Mouse (Mus musculus): Measurements from ENCODE around the gene Paqr3. TPM values are rescaled to one million over a fixed set of nuclear protein-coding genes. Genes with fewer than 3 reads are reported as not detected.

The Paqr3 gene
- polyA plus RNA-seq, 1 experiment from 2014 or later = 10.8 TPM

DNA sequence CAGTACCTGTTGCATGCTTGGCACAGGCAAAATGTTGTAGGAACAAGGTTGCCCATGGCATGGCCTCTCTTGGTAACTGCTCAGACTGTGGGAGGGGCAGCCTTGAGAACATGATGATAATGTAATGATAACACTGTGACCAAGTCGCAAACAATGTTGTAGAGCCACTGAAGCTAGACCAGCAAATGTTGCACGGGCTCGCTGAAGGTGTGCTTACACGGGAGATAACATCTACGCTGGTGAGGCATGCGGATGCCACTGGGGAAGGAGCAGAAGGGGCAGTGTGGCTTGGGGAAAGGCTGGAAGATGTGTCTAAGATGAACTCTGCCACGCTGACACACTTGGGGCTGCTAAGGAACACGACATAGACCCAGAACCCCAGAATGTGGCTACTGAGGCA is 11.4 kb downstream of the Paqr3 start:
- Histone ChIP-seq H3K27me3 (ENCODE audit: low read depth, poor library complexity, severe bottlenecking) (no peaks in the 10 kb centered on the region), H3K9me3 (replicated peaks) (no peaks in the 10 kb centered on the region), H3K4me3 (no peak overlapping the region), H3K27ac (no peak overlapping the region), H3K4me1 (no peaks in the 10 kb centered on the region; the same call in 1 of the 2 replicates), H3K36me3 (peaks cover 29% of the 10 kb centered on the region)
- WGBS = 92% methylated on average over 8 of the region's 8 CpGs
- no peak for DNase-seq (ENCODE audit: low spot score)

DNA sequence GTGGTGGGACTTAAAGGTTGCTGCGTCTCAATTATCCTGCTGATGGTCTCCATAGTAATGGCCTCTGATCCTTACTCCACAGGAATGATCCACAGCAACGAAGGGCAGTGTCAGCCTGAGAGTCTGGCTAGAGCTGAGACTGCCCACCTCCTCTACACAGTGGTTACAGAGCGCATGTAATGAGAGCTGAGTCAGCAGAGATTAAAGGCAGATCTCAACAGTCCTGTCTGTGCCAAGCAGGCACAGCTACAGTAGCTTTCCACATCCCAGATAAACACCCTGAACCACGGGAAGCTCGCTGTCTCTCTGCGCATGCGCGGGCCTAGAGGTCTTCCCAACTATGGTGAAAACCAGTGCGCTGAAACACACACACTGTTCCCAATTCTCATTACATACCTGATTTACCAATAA is 13.8 kb downstream of the Paqr3 start:
- no peak for DNase-seq (ENCODE audit: low spot score)
- Histone ChIP-seq H3K36me3 (peaks cover 26% of the 10 kb centered on the region), H3K27ac (no peak overlapping the region), H3K4me3 (no peak overlapping the region), H3K27me3 (ENCODE audit: low read depth, poor library complexity, severe bottlenecking) (no peaks in the 10 kb centered on the region), H3K9me3 (replicated peaks) (no peaks in the 10 kb centered on the region), H3K4me1 (no peaks in the 10 kb centered on the region)
- 69% methylated on average over 9 of the region's 9 CpGs for WGBS

DNA sequence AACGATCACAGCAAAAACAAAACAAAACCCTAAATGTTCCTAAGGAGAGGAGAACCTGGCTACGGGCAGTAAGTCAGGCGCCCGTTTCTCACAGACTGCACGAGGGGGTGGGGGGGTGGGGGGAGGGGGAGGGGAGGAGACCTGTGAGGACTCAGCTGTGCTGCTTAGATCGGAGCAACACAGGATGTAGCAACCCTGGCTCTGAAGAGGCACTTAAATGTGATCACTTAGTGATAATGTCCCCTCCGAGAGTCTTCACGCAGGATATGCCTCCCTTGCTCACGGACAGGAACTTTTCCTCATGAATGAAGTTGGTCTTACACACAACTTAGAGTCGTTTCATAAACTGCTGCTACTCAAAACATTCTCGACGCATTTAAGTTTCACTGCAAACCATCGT is 16.1 kb downstream of the Paqr3 start:
- Histone ChIP-seq H3K27ac (no peak overlapping the region), H3K4me1 (no peaks in the 10 kb centered on the region), H3K27me3 (ENCODE audit: low read depth, poor library complexity, severe bottlenecking) (no peaks in the 10 kb centered on the region), H3K4me3 (no peak overlapping the region), H3K9me3 (replicated peaks) (no peaks in the 10 kb centered on the region), H3K36me3 (peaks cover 18% of the 10 kb centered on the region)
- 60% methylated on average over 13 of the region's 13 CpGs for WGBS
- peak; percentile 25 for DNase-seq (ENCODE audit: low spot score)

DNA sequence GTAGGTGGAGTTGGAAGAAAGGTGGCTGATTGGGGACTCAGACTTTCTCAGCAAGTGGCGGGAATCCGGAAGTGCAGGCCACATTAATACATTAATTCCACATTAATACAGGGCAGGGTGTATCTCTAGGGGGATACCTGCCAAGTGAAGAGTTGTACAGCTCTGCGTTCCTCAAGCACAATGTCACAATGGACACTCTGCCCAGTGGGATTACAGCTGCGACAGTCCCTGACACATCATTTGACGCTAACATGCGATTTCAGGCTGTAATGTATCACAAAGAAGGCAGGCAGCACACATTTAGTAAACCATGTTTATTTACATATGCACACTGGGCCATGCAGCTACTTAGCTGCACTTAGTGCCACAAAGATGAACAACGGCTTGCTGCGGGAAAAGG is 18.4 kb downstream of the Paqr3 start:
- Histone ChIP-seq H3K36me3 (peaks cover 18% of the 10 kb centered on the region), H3K4me3 (no peak overlapping the region), H3K4me1 (no peaks in the 10 kb centered on the region), H3K27ac (no peak overlapping the region), H3K9me3 (replicated peaks) (no peaks in the 10 kb centered on the region), H3K27me3 (ENCODE audit: low read depth, poor library complexity, severe bottlenecking) (no peaks in the 10 kb centered on the region)
- peak; percentile 19 for DNase-seq (ENCODE audit: low spot score)
- 90% methylated on average over 8 of the region's 8 CpGs for WGBS

DNA sequence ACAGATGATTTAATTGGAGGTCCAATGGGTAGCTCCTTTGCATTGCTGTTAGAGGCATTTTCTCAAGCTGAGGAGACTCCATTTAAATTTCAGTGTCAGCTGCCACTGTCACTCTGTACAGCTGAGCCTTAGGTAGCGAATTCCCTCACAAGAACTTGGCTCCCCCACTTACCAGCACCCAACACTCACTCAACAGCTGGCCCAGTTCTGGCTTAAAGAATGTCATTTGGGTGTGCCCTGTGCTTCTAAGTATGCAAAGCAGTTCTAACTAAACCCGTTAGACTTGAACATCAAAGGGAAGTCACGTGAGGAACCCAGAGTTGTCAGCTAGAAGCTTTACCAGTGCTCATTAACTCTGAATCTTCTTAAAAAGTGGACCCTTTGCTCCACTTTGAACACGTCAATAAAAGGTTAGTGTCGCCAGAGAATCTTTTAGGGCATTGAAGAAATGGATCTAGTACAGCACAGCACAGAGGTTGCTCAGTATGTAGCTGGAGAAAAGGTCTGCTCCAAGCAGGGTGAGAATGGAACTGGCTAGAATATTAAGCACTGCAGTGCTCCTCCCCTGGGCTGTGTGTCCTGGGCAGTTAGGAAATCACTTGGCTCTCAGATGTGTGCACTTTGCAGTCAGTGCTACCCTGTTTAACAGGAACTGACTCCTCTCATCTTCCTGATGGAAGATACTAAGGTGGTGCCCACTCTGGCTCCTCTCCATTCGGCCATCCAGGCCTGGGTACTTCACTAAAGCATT is 21.2 kb downstream of the Paqr3 start:
- Histone ChIP-seq H3K36me3 (peaks cover 36% of the 10 kb centered on the region), H3K27me3 (ENCODE audit: low read depth, poor library complexity, severe bottlenecking) (no peaks in the 10 kb centered on the region), H3K27ac (no peak overlapping the region), H3K4me1 (no peaks in the 10 kb centered on the region), H3K9me3 (replicated peaks) (no peaks in the 10 kb centered on the region), H3K4me3 (no peak overlapping the region)
- DNase-seq (ENCODE audit: low spot score) = peak; percentile 20
- 68% methylated on average over 6 of the region's 6 CpGs for WGBS

DNA sequence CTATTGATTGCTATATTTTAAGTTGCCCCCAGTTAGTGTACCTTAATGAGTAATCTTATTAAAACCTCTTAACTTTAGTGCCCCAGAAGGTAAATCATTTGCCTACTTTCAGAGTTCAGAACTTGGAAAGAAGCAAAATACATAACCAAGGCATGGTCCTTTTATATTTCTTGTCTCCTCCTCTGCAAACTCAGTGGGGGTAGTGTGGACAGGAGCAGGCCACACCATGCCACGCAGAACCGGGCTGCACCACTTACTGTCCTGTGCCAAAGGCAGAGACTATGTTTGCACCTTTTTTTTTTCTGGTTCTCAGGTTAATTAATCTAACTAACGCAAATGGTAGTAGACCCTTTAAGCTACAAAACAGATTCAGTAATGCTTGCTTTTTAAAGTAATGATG is 22.0 kb downstream of the Paqr3 start:
- Histone ChIP-seq H3K4me1 (no peaks in the 10 kb centered on the region), H3K9me3 (replicated peaks) (no peaks in the 10 kb centered on the region), H3K4me3 (no peak overlapping the region), H3K27me3 (ENCODE audit: low read depth, poor library complexity, severe bottlenecking) (no peaks in the 10 kb centered on the region), H3K27ac (no peak overlapping the region), H3K36me3 (peaks cover 42% of the 10 kb centered on the region)
- WGBS = 89% methylated on average over 3 of the region's 3 CpGs
- no peak for DNase-seq (ENCODE audit: low spot score)

DNA sequence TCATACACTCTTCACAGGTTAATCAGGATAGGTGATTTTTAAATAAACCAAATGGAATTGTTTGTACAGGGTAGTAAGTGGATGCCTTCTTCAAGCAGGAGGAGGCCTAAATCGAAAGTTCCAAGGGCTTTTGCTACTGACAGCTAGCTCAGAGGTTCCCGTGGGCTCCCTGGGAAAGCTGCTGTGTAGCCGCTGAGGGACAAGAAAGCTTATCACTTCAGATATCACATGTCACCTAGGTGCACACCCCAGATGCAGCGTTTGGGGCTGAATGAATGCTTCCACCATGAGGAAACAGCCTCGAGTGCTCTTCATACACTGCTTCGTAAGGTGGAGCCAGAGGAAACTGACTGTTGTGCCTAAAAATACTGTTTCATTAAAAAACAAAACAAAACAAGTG is 23.2 kb downstream of the Paqr3 start:
- H3K36me3 ChIP-seq = peaks cover 51% of the 10 kb centered on the region
- DNase-seq (ENCODE audit: low spot score) = peak; percentile 2
- H3K27me3 ChIP-seq (ENCODE audit: low read depth, poor library complexity, severe bottlenecking) = no peaks in the 10 kb centered on the region
- H3K4me1 ChIP-seq = no peaks in the 10 kb centered on the region
- no peak overlapping the region for H3K27ac ChIP-seq
- WGBS = 92% methylated on average over 6 of the region's 6 CpGs
- no peak overlapping the region for H3K4me3 ChIP-seq
- no peaks in the 10 kb centered on the region for H3K9me3 ChIP-seq (replicated peaks)

DNA sequence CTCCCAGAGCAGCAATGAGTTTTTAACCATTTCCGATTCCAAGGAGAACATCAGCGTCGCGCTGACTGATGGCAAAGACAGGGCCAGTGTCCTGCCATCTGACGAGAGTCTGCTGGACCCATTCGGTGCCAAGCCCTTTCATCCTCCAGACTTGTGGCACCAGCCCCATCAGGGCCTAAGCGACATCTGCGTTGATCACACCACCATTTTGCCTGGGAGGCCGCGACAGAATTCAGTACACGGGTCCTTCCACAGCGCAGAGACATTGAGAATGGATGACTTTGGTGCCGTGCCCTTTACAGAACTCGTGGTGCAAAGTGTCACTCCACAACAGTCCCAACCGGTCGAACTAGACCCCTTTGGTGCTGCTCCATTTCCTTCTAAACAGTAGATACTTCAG is 23.6 kb downstream of the Paqr3 start:
- Histone ChIP-seq H3K27me3 (ENCODE audit: low read depth, poor library complexity, severe bottlenecking) (no peaks in the 10 kb centered on the region), H3K27ac (no peak overlapping the region), H3K4me1 (no peaks in the 10 kb centered on the region), H3K4me3 (no peak overlapping the region), H3K36me3 (peaks cover 51% of the 10 kb centered on the region), H3K9me3 (replicated peaks) (no peaks in the 10 kb centered on the region)
- 93% methylated on average over 16 of the region's 16 CpGs for WGBS
- DNase-seq (ENCODE audit: low spot score) = peak; percentile 15

DNA sequence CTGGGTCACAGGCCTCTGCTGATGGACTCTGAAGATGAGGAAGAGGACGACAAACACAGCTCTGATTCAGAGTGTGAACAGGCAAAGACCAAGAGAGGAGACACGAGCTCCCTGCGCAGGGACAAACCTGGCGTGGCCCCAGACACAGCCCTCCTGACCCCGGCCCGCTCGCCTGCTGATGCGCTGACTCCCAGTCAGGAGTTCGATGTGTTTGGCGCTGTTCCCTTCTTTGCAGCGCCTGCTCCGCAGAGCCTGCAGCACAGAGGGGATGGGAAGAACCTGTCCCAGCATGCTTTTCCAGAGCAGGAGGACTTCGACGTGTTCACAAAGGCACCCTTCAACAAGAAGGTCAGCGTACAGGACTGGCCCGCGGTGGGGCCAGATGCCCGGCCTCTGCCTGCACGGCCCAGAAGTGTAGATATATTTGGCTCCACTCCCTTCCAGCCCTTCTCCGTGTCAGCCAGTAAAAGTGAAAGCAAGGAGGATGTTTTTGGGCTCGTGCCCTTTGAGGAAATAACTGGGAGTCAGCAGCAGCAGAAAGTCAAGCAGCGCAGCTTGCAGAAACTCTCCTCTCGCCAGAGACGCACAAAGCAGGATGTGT is 24.3 kb downstream of the Paqr3 start:
- H3K4me3 ChIP-seq = no peak overlapping the region
- 93% methylated on average over 24 of the region's 24 CpGs for WGBS
- H3K4me1 ChIP-seq = no peaks in the 10 kb centered on the region
- no peaks in the 10 kb centered on the region for H3K27me3 ChIP-seq (ENCODE audit: low read depth, poor library complexity, severe bottlenecking)
- H3K27ac ChIP-seq = no peak overlapping the region
- DNase-seq (ENCODE audit: low spot score) = no peak
- H3K9me3 ChIP-seq (replicated peaks) = no peaks in the 10 kb centered on the region
- peaks cover 48% of the 10 kb centered on the region for H3K36me3 ChIP-seq

DNA sequence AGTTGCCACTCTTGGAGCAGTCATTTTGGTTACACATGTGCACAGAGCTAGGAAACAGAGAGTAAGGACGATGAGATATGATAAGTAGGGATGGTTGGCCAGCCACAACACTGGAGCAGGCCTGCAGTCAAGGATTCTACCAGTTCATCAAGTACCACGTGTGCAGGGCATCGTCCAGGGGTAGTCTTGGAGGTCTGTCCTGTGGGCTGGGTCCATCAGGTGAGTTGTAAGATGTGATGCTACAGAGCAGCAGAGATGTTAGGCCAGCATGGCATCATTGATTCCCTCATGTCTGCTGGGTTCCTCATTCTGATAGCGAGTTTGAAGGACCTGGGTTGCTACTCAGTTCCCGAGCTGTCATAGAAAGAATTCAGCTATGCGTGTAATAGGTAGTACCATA is 26.3 kb downstream of the Paqr3 start:
- Histone ChIP-seq H3K27me3 (ENCODE audit: low read depth, poor library complexity, severe bottlenecking) (no peaks in the 10 kb centered on the region), H3K9me3 (replicated peaks) (no peaks in the 10 kb centered on the region), H3K4me3 (no peak overlapping the region), H3K36me3 (peaks cover 48% of the 10 kb centered on the region), H3K4me1 (no peaks in the 10 kb centered on the region), H3K27ac (no peak overlapping the region)
- no peak for DNase-seq (ENCODE audit: low spot score)
- WGBS = 94% methylated on average over 6 of the region's 6 CpGs

DNA sequence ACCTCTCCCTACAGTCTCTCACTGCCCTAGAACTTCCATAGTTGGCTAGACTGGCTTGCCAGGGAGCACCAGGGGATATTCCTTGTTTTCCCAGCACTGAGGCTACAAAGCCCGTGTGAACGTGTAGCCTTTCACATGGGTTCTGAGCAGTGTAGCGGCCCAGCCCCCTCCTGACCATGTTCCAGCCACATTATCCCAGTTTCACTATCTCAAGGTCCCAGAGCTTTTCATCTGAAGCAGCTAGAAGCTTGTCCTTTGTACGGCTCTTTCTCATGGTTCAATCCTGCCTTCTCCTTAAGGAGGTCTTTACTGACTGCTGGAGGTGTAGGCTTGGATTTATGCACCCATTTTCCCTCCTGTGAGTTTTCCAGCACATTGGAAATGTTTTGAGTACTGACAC is 26.9 kb downstream of the Paqr3 start:
- no peak overlapping the region for H3K27ac ChIP-seq
- peaks cover 48% of the 10 kb centered on the region for H3K36me3 ChIP-seq
- no peak overlapping the region for H3K4me3 ChIP-seq
- no peaks in the 10 kb centered on the region for H3K4me1 ChIP-seq
- H3K9me3 ChIP-seq (replicated peaks) = no peaks in the 10 kb centered on the region
- 97% methylated on average over 4 of the region's 4 CpGs for WGBS
- no peak for DNase-seq (ENCODE audit: low spot score)
- H3K27me3 ChIP-seq (ENCODE audit: low read depth, poor library complexity, severe bottlenecking) = no peaks in the 10 kb centered on the region

DNA sequence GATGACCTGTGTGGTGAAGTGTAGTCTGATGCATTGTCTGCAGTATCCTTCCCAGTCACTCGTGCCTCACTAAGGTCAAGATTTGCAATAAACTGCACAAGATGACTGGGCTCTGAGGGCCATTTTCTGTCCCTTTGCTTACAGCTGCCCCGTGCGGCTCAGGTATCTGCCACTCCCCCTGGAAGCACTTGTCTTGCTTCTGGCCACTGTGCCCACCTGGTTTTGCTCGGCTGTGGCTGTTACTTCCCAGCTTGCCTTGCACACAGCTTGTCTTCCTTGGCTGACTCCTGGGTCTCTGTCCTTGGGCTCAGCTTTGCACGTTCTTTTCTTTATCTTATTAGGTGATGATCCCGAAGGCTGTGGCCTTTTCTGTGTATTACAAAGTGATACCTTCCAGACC is 27.7 kb downstream of the Paqr3 start:
- Histone ChIP-seq H3K4me3 (no peak overlapping the region), H3K4me1 (no peaks in the 10 kb centered on the region), H3K27me3 (ENCODE audit: low read depth, poor library complexity, severe bottlenecking) (no peaks in the 10 kb centered on the region), H3K36me3 (peaks cover 44% of the 10 kb centered on the region), H3K27ac (no peak overlapping the region), H3K9me3 (replicated peaks) (no peaks in the 10 kb centered on the region)
- DNase-seq (ENCODE audit: low spot score) = peak; percentile 10
- WGBS = 89% methylated on average over 6 of the region's 6 CpGs

DNA sequence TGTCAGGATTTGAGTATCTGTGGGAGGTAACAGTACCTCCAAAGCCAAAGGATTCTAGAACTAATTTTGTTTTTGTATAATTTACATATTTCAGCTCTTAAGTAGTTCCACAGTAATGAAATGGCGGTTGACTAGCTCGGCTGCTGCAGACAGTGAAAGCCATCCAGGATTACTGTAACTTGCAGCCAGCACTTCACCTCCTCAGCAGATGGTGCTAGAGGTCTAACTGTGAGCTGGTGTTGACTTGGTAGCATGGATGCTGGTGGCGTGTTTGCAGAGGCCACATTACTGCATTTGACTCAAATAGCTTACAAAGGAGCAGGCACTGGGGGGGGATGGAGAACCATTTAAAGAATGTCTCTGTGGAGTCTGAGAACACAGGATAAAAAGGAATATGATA is 29.9 kb downstream of the Paqr3 start:
- DNase-seq (ENCODE audit: low spot score) = peak; percentile 23
- 74% methylated on average over 3 of the region's 3 CpGs for WGBS

More for the DNA sequence above, 29.9 kb downstream of the Paqr3 start:
- H3K36me3 ChIP-seq = peaks cover 26% of the 10 kb centered on the region
- no peak overlapping the region for H3K27ac ChIP-seq
- no peaks in the 10 kb centered on the region for H3K9me3 ChIP-seq (replicated peaks)
- no peak overlapping the region for H3K4me3 ChIP-seq
- H3K4me1 ChIP-seq = no peaks in the 10 kb centered on the region
- H3K27me3 ChIP-seq (ENCODE audit: low read depth, poor library complexity, severe bottlenecking) = no peaks in the 10 kb centered on the region
